Mouse (Mus musculus) Patski (cell line): Measurements from ENCODE around the gene Rfx7. TPM values are rescaled to one million over a fixed set of nuclear protein-coding genes. Genes with fewer than 3 reads are reported as not detected.
A peak's percentile ranks its signal among the peaks of the same experiment; 100 is the strongest.
"Not testable (repeated sequence)": the region's sequence is repeated elsewhere in the genome, so short reads cannot be mapped to it uniquely, and the experiment has no call there.

Experiments
- ATAC-seq: fragments of 100-300 bp; one replicate; pipeline ENCODE4 v1.8.0; 2021
- CTCF ChIA-PET: fragments of 350-600 bp; sonication (Branson Sonifier 250); formaldehyde crosslinking; loops from one replicate; lab custom pipeline; 2022; ENCODE audit warnings: inconsistent platforms; lab: Charles Lee
- POLR2A ChIA-PET: fragments of 350-600 bp; sonication (Branson Sonifier 250); formaldehyde crosslinking; loops from one replicate; lab custom pipeline; 2022; ENCODE audit warnings: antibody characterized with exemption, inconsistent platforms; lab: Charles Lee
- DNase-seq: peaks from one replicate; pipeline ENCODE4 v3.0.0-alpha.2; 2011; ENCODE audit warnings: low read depth, low spot score
- H3K27me3 ChIP-seq: fragments of 371-371 bp; one replicate; pipeline ENCODE4 v1.5.1; 2021
- CTCF ChIP-seq: fragments of 100-300 bp; IDR thresholded peaks from one replicate; pipeline ENCODE4 v1.5.1; 2021
- in situ Hi-C: fragments of 300-500 bp; cut with MboI; formaldehyde crosslinking; loops from 3 replicates; pipeline ENCODE4 v1.11.1; 2018; ENCODE audit warnings: low pct_unique_long_range_greater_than_20kb, mixed read lengths
- polyA plus RNA-seq: library from polyadenylated mRNA; unstranded; gene quantifications from one replicate; pipeline ENCODE4 v1.2.3, GENCODE M21; 2021

The Rfx7 gene
- polyA plus RNA-seq, 1 experiment from 2014 or later: 16.7 TPM

DNA sequence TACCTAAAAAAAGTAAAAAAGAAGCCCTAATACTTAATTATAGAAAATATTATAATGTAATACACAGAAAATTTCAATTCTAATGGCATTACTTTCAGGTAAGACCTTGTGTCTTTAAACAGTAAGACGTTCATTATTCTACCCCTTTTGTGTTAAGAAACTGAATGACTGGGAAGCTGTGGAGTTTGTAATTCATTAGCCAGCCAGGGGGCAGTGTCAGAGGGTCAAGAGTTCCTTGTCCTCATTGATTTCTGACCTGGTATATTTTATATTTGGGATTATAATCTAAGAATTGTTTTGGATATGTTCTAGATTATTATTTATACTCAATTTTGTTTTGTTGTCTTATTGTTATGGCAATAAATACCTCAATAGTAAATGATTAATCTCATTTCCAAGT, 5.0 kb downstream of the Rfx7 start:
- no peak for TF ChIP-seq CTCF
- no peak for ATAC-seq
- POLR2A ChIA-PET: interaction anchor here (0.7 kb wide), 1 partner anchor 9 kb away, joined by 5 read pairs; no protein-coding TSS in a partner anchor
- in situ Hi-C loops: loop anchor here (10.0 kb wide), 1 partner anchor 138 kb away; no protein-coding TSS in a partner anchor
- no peak for DNase-seq
- CTCF ChIA-PET: no interaction called here
- H3K27me3 ChIP-seq: no peaks in the 10 kb centered on the region

DNA sequence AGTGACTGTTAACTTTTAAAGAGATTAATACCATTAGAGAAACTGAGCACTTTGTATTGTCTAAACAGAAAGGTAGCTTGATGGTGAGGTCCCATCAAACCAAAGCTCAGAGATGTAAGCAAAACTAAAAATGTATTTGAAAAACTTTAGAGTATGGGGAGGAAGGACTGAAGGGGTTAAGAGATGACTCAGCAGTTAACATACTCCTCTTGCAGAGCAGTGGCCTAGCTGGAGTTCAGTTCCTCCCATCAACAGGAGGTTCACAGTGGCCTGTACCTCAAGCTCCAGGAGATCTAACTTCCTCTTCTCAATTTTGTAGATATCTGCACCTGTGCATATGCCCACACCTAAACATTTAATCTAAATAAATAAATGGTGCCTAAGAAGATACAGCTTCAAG, 11.6 kb downstream of the Rfx7 start:
- TF ChIP-seq CTCF: no peak
- no peak for ATAC-seq
- in situ Hi-C loops: no loop called here
- no peaks in the 10 kb centered on the region for H3K27me3 ChIP-seq
- DNase-seq: no peak
- ChIA-PET POLR2A (interaction anchor here (1.3 kb wide), 1 partner anchor 13 kb away, joined by 3 read pairs; no protein-coding TSS in a partner anchor), CTCF (interaction anchor here (0.9 to 1.0 kb wide), 2 partner anchors 13 to 14 kb away, joined by 4 to 5 read pairs; no protein-coding TSS in a partner anchor)

DNA sequence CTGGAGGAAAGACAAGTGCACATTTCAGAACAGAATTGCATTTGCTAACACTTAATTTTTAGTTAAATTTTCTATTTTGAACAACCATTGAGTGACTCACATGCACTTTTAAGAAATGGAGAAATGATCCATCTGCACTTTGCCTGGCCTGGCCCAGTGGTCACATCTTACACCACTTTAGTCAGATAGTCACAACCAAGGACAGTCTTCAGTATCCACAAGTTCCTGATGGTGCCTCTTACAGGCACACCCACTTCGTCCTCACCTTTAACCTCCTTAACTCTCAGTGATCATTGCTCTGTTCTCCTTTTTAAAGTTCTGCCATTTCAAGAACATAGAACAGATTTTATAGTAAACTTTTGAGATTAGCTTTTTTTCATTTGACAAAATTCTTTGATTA, 26.7 kb downstream of the Rfx7 start:
- no peak for TF ChIP-seq CTCF
- ChIA-PET CTCF (interaction anchor here (1.2 kb wide), 1 partner anchor 16 kb away, joined by 3 read pairs; no protein-coding TSS in a partner anchor), POLR2A (no interaction called here)
- in situ Hi-C loops: no loop called here
- no peaks in the 10 kb centered on the region for H3K27me3 ChIP-seq
- ATAC-seq: no peak
- no peak for DNase-seq

DNA sequence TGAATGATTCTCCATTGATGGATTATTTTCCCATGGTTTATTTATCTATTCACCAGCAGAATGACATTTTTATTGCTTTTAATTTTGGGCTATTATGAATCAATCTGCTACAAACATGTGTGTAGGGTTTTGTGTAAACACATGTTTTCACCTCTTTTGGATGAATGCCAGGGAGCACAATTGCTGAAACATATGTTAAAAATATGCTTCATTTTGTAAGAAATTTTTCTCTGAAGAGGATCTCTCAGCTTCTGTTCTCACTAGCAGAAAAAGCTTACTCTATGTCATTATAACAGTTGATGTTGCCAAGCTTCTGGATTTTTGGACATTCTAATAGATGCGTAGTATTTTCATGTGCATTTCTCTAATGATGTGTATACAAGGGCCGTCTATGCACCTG, 28.3 kb downstream of the Rfx7 start:
- no peaks in the 10 kb centered on the region for H3K27me3 ChIP-seq
- no peak for DNase-seq
- in situ Hi-C loops: no loop called here
- ATAC-seq: no peak
- no peak for TF ChIP-seq CTCF
- ChIA-PET CTCF (no interaction called here), POLR2A (no interaction called here)

DNA sequence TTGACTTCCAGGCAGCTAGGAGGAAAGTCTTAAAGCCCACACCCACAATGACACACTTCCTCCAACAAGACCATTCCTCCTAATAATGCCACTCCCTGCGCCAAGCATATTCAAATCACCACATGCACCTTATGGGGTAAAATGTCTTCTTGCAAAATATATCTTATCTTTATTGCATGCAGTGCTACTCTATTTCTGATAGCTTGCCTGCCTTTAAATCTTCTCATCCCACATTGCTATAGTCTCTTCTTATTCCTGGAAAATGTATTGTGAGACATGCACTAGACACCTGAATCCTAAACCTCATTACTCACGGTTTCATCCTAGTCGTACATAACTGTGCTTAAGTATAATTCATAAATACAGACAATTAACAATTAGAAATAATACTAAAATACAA, 31.2 kb downstream of the Rfx7 start:
- POLR2A ChIA-PET: interaction anchor here (0.5 kb wide), 1 partner anchor 115 kb away, joined by 3 read pairs; no protein-coding TSS in a partner anchor
- no peak for TF ChIP-seq CTCF
- no peak for DNase-seq
- CTCF ChIA-PET: interaction anchor here (1.9 kb wide), 1 partner anchor 9 kb away, joined by 7 read pairs; no protein-coding TSS in a partner anchor
- H3K27me3 ChIP-seq: no peaks in the 10 kb centered on the region
- ATAC-seq: no peak
- in situ Hi-C loops: no loop called here

DNA sequence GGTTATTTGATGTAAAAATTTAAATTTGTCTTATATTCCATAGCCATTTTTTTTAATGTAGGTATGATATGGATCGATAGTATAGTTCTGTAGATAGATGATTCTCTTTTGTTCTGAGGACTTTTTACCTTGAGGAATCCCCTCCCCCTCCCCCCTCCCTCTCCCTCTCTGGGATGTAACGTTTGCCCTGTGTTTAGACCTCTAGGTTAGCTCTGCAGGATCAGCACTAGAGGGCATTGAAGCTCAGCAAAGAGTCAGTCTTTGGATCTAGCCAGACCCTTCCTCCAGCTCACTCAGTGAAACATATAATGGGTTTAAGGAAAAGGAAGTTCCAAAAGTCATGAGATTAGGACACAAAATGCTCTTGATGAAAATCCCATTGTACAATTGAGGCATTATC, 35.1 kb downstream of the Rfx7 start:
- no peak for TF ChIP-seq CTCF
- POLR2A ChIA-PET: no interaction called here
- CTCF ChIA-PET: no interaction called here
- no peaks in the 10 kb centered on the region for H3K27me3 ChIP-seq
- no peak for DNase-seq
- no peak for ATAC-seq
- in situ Hi-C loops: no loop called here

DNA sequence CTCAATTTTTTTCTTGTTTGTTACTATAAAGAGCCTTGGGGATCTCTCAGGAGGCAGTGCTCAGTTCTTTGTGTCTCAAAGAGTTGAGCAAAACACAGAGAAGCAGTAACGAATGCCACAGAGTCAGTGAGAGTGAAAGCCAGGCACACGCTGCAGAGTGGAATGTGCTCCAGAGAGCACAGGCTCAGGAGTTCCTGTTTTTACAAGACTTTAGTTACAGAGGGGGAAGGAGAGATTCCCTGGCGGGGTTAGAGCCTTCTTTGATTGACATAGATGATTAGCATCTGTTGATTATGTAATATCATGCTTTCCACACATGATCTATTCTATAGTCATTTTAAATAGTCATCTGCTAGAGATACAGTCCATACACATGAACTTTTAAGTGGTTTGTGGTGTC, 48.2 kb downstream of the Rfx7 start:
- TF ChIP-seq CTCF: no peak
- ChIA-PET CTCF (no interaction called here), POLR2A (no interaction called here)
- no peaks in the 10 kb centered on the region for H3K27me3 ChIP-seq
- in situ Hi-C loops: no loop called here
- peak; percentile 73 for ATAC-seq
- peak; percentile 17 for DNase-seq

DNA sequence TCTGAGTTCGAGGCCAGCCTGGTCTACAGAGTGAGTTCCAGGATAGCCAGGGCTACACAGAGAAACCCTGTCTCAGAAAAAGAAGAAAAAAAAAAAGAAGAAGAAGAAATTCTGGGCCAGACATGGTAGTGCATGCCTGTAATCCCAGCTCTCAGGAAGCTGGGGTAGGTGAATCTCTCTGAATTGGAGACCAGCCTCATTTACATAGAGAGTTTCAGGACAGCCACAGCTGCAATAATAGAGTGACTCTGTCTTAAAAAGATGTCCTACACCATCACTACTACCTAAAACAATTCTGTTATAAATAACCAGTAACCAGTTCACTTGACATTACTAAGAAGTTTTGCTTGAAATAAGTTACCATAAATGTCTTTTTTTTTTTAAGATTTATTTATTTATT, 58.8 kb downstream of the Rfx7 start:
- ChIA-PET CTCF (no interaction called here), POLR2A (no interaction called here)
- no peak for DNase-seq
- in situ Hi-C loops: loop anchor here (5.0 kb wide), 1 partner anchor 129 kb away; no protein-coding TSS in a partner anchor
- H3K27me3 ChIP-seq: no peaks in the 10 kb centered on the region
- ATAC-seq: no peak
- no peak for TF ChIP-seq CTCF

DNA sequence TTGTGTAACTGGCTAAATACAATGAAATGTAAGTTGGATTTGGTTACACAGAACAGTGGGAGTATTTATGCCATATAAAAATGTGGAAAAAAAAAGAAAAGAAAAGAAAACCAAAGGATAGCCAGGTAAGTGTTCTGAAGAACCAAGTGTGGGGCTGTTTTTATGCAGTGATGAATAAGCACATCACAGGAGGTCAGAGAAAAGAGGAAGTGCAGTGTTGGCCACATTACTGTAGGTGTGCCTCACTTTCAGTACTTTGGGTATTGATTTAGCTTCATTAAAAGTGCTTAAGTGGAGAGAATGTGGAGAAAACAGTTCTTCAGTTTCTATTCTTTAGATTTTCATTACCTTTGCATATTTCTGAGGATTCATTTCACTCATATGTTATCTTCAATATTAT, 60.0 kb downstream of the Rfx7 start:
- CTCF ChIA-PET: no interaction called here
- in situ Hi-C loops: loop anchor here (5.0 kb wide), 1 partner anchor 130 kb away; no protein-coding TSS in a partner anchor
- DNase-seq (no peak), ATAC-seq (no peak)
- no peak for TF ChIP-seq CTCF
- POLR2A ChIA-PET: no interaction called here
- no peaks in the 10 kb centered on the region for H3K27me3 ChIP-seq

DNA sequence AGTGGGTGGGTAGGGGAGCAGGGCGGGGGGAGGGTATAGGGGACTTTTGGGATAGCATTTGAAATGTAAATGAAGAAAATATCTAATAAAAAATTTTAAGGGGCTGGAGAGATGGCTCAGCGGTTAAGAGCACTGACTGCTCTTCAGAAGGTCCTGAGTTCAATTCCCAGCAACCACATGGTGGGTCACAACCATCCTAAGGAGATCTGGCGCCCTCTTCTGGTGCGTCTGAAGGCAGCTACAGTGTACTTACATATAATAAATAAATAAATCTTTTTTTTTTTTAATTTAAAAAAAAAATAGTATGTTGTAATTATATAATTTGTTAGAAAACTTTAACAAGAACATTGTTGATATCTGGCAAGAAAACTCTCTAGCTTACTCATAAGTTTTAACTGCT, 62.6 kb downstream of the Rfx7 start:
- POLR2A ChIA-PET, ATAC-seq, DNase-seq, H3K27me3 ChIP-seq: not testable (repeated sequence)
- CTCF ChIA-PET: interaction anchor here (1.2 to 1.6 kb wide), 5 partner anchors 8 to 73 kb away, joined by 3 to 4 read pairs (median 3); no protein-coding TSS in a partner anchor
- peak; percentile 64 for TF ChIP-seq CTCF
- in situ Hi-C loops: loop anchor here (5.0 kb wide), 1 partner anchor 132 kb away; no protein-coding TSS in a partner anchor

DNA sequence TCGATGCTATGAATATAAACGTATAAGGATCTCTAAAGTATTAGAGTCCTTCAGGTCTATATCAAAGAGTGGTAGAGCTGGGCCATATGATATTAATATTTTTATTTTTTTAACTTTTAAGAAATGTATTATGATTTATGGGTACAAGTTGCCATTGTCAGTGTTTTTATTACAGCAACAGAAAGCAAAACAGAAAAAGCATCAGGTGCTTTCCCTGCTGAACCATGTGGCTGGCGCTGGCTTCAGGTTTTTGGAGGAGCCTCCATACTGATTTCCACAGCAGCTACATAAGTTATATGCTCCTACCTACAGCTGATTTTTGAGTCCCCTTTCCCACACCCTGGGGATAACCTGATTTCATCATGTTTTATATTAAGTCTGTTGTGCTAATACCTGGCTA, 68.1 kb downstream of the Rfx7 start:
- H3K27me3 ChIP-seq: no peaks in the 10 kb centered on the region
- in situ Hi-C loops: no loop called here
- no peak for TF ChIP-seq CTCF
- ATAC-seq (no peak), DNase-seq (no peak)
- ChIA-PET POLR2A (no interaction called here), CTCF (no interaction called here)

DNA sequence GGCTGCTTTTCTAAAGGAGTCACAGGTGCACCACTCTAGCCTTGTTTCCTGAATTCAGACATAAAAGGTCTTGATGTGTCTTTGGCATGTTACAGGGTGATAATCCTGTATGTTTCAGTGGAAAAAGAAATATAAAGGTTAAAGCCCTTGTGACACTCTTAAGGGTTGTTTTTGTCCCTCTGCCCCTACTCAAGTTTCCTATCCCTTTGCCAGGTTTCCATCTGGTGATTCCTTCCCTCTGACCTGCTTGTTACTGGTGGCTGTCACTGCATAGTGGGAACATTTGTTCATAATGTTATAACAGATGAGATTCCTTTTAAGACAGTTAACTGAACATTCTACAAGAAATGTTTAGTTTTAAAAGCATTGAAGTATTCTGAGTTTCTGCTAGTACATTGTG, 77.7 kb downstream of the Rfx7 start:
- TF ChIP-seq CTCF: no peak
- ChIA-PET POLR2A (interaction anchor here (1.1 kb wide), 1 partner anchor 65 kb away, joined by 3 read pairs; no protein-coding TSS in a partner anchor), CTCF (interaction anchor here (1.0 to 1.3 kb wide), 2 partner anchors 15 kb away, joined by 3 read pairs; no protein-coding TSS in a partner anchor)
- in situ Hi-C loops: no loop called here
- no peaks in the 10 kb centered on the region for H3K27me3 ChIP-seq
- ATAC-seq: no peak
- DNase-seq: no peak
